Mouse (Mus musculus) liver, embryonic 15.5 days (tissue): ENCODE data around the gene Sema4f. TPM values are rescaled to one million over a fixed set of nuclear protein-coding genes. Genes with fewer than 3 reads are reported as not detected.

Source experiments
- ATAC-seq: fragments of 200-750 bp; cut with Nextera tagmentation; 2 replicates; pipeline ENCODE4 v1.8.0; 2017; ENCODE audit warnings: moderate number of reproducible peaks, mild to moderate bottlenecking, moderate library complexity; ENCODE audit not compliant: insufficient read depth
- H3K27ac ChIP-seq: fragments of 300-500 bp; sonication (generic); replicated peaks from 2 replicates; pipeline ENCODE4 v1.5.1; 2015; ENCODE audit warnings: mild to moderate bottlenecking, inconsistent platforms
- H3K27me3 ChIP-seq: fragments of 300-500 bp; sonication (generic); 2 replicates; pipeline ENCODE4 v1.6.1; 2015; ENCODE audit warnings: mild to moderate bottlenecking, inconsistent platforms
- H3K36me3 ChIP-seq: fragments of 300-500 bp; sonication (generic); replicated peaks from 2 replicates; pipeline ENCODE4 v1.6.1; 2015; ENCODE audit warnings: moderate library complexity, mild to moderate bottlenecking, inconsistent platforms
- H3K4me1 ChIP-seq: fragments of 300-500 bp; sonication (generic); replicated peaks from 2 replicates; pipeline ENCODE4 v1.6.1; 2015; ENCODE audit warnings: inconsistent platforms
- H3K4me2 ChIP-seq: fragments of 300-500 bp; sonication (generic); 2 replicates; pipeline ENCODE4 v1.6.1; 2015; ENCODE audit warnings: moderate library complexity, mild to moderate bottlenecking, inconsistent platforms
- H3K4me3 ChIP-seq: fragments of 300-500 bp; sonication (generic); replicated peaks from 2 replicates; pipeline ENCODE4 v1.5.1; 2015; ENCODE audit warnings: mild to moderate bottlenecking, inconsistent platforms
- H3K9ac ChIP-seq: fragments of 300-500 bp; sonication (generic); 2 replicates; pipeline ENCODE4 v1.6.1; 2015; ENCODE audit warnings: moderate library complexity, mild to moderate bottlenecking, inconsistent platforms
- H3K9me3 ChIP-seq: fragments of 300-500 bp; sonication (generic); replicated peaks from 2 replicates; pipeline ENCODE4 v1.6.1; 2016; ENCODE audit warnings: inconsistent platforms
- WGBS: fragments of 180-500 bp; shearing (Covaris S2); methylation state at CpG from one replicate; pipeline ENCODE4 v1.1.7; 2015; ENCODE audit warnings: mixed read lengths; ENCODE audit not compliant: insufficient replicate concordance; 5-methylcytosine and 5-hydroxymethylcytosine counted together
- polyA plus RNA-seq: library from polyadenylated mRNA; unstranded; fragments of >200 nt; fragmentation: Nextera tagmentation; extraction: Ambion mirVana; gene quantifications from 2 replicates; pipeline ENCODE4 v1.2.1, GENCODE M21; 2015

Sema4f gene
- polyA plus RNA-seq, 1 experiment from 2014 or later = 0.10 TPM

DNA sequence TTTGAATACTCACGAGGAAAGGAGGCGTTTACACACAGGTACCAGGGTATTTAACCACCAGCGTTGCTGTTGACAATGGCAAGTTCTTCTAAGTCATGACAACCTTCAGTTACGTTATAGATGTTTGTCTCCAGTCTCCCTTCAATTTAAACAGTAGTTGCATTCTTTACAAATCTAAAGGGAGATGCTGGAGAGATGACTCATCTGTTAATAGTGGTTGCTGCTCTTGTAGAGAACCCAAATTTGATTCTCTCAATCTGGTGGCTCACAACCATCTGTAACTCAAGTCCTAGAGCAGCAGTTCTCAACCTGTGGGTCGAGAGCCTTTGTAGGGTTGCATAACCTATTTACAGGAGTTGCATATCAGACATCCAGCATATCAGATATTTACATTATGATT, 71.1 kb downstream of the Sema4f start:
- Histone ChIP-seq H3K9me3 (no peaks in the 10 kb centered on the region), H3K4me1 (peaks cover 15% of the 10 kb centered on the region), H3K9ac (no peak overlapping the region), H3K27me3 (no peaks in the 10 kb centered on the region), H3K4me2 (no peak overlapping the region), H3K4me3 (no peak overlapping the region), H3K27ac (no peak overlapping the region), H3K36me3 (no peaks in the 10 kb centered on the region)
- 55% methylated on average over 5 of the region's 5 CpGs for WGBS
- no peak for ATAC-seq

- Histone ChIP-seq H3K9me3 (no peaks in the 10 kb centered on the region), H3K9ac (no peak overlapping the region), H3K36me3 (no peaks in the 10 kb centered on the region), H3K4me3 (no peak overlapping the region), H3K27ac (peak overlapping the region; percentile 38; the same call in 1 of the 2 replicates), H3K27me3 (no peaks in the 10 kb centered on the region), H3K4me2 (no peak overlapping the region; the same call in 1 of the 2 replicates), H3K4me1 (peaks cover 20% of the 10 kb centered on the region)
- WGBS = 22% methylated on average over 8 of the region's 8 CpGs
- ATAC-seq = peak; percentile 74
Measured at GRCm38 (mm10) chr6:82863380-82863874, 76.1 kb downstream of the Sema4f start.

DNA sequence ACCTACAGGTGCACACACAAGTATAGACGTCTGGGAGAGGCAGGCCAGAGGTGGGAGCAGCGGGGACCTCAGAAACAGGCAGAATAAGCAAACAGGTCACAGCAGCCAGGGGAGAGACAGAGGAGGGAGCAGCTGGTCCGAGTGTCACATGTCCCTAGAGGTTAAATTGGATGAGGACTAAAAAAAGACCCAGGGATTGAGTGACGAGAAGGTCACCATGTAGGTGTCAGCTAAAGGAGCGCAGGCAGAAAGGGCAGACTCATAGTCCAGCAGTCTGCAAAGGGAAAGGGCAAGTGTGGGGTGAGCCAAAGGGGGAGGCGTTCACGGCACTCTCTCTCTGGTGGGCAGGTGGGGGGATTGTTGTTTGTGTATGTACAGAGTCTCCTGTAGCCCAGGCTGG, 77.1 kb downstream of the Sema4f start:
- Histone ChIP-seq H3K4me3 (no peak overlapping the region), H3K27me3 (no peaks in the 10 kb centered on the region), H3K36me3 (no peaks in the 10 kb centered on the region), H3K4me1 (peaks cover 20% of the 10 kb centered on the region), H3K27ac (0 out of 2 replicates have a peak overlapping the region, but pooled peaks have one; percentile 14), H3K4me2 (no peak overlapping the region), H3K9ac (no peak overlapping the region), H3K9me3 (no peaks in the 10 kb centered on the region)
- 51% methylated on average over 7 of the region's 7 CpGs for WGBS
- ATAC-seq = peak; percentile 57

GRCm38 (mm10) chr6:82862042-82862441, 77.5 kb downstream of the Sema4f start:
- no peak overlapping the region for H3K9ac ChIP-seq
- no peak overlapping the region for H3K4me3 ChIP-seq
- WGBS = 48% methylated on average over 3 of the region's 3 CpGs
- H3K27ac ChIP-seq = 0 out of 2 replicates have a peak overlapping the region, but pooled peaks have one; percentile 14
- ATAC-seq = no peak
- H3K9me3 ChIP-seq = no peaks in the 10 kb centered on the region
- H3K4me1 ChIP-seq = peaks cover 20% of the 10 kb centered on the region
- H3K4me2 ChIP-seq = no peak overlapping the region
- H3K27me3 ChIP-seq = no peaks in the 10 kb centered on the region
- H3K36me3 ChIP-seq = no peaks in the 10 kb centered on the region

Other genes with a start within 250 kb of the Sema4f start
- 44.9 and 50.5 TPM in 2 replicates for gene Pole4, start 234.4 kb downstream of the Sema4f start, polyA plus RNA-seq
- 4.7 and 5.2 TPM in 2 replicates for gene Hk2, start 165.3 kb downstream of the Sema4f start, polyA plus RNA-seq
- 11.0 and 12.3 TPM in 2 replicates for gene M1ap, start 7.1 kb upstream of the Sema4f start, polyA plus RNA-seq
- 19.9 and 21.1 TPM in 2 replicates for gene Dok1, start 93.7 kb upstream of the Sema4f start, polyA plus RNA-seq
- 1.7 and 2.1 TPM in 2 replicates for gene Loxl3, start 94.4 kb upstream of the Sema4f start, polyA plus RNA-seq
- 189 and 201 TPM in 2 replicates for gene Aup1, start 114.8 kb upstream of the Sema4f start, polyA plus RNA-seq
- 87.9 and 93.6 TPM in 2 replicates for gene Htra2, start 115.5 kb upstream of the Sema4f start, polyA plus RNA-seq
- 6.8 and 7.8 TPM in 2 replicates for gene Dqx1, start 118.1 kb upstream of the Sema4f start, polyA plus RNA-seq
- gene Tlx2, start 130.5 kb upstream of the Sema4f start, polyA plus RNA-seq = not detected in 2 replicates
- 18.6 and 18.7 TPM in 2 replicates for gene Pcgf1, start 138.1 kb upstream of the Sema4f start, polyA plus RNA-seq
- gene Lbx2, start 146.6 kb upstream of the Sema4f start, polyA plus RNA-seq = 0.38 and 0.39 TPM in 2 replicates
- 0.93 and 1.0 TPM in 2 replicates for gene Ccdc142, start 161.8 kb upstream of the Sema4f start, polyA plus RNA-seq
- 1.1 and 1.4 TPM in 2 replicates for gene Gm42688, start 161.8 kb upstream of the Sema4f start, polyA plus RNA-seq
- gene Mrpl53, start 169.3 kb upstream of the Sema4f start, polyA plus RNA-seq = 70.4 and 72.6 TPM in 2 replicates
- 37.0 and 39.9 TPM in 2 replicates for gene Mogs, start 175.7 kb upstream of the Sema4f start, polyA plus RNA-seq
- gene Wbp1, start 181.8 kb upstream of the Sema4f start, polyA plus RNA-seq = 29.6 and 30.2 TPM in 2 replicates
- gene Ino80b, start 185.7 kb upstream of the Sema4f start, polyA plus RNA-seq = 5.0 and 5.3 TPM in 2 replicates
- gene Rtkn, start 195.7 kb upstream of the Sema4f start, polyA plus RNA-seq = 12.1 and 17.9 TPM in 2 replicates
- gene Wdr54, start 216.6 kb upstream of the Sema4f start, polyA plus RNA-seq = 0.35 and 0.59 TPM in 2 replicates
- 0.10 and 0.17 TPM in 2 replicates for gene 1700003E16Rik, start 216.6 kb upstream of the Sema4f start, polyA plus RNA-seq
- 24.1 and 26.7 TPM in 2 replicates for gene Dctn1, start 226.2 kb upstream of the Sema4f start, polyA plus RNA-seq